7 mouse cellular contexts compared by ENCODE assay signal in genomic region chr1:72255854-72256175, GRCm38 (mm10). TPM values are rescaled to one million over a fixed set of nuclear protein-coding genes. Genes with fewer than 3 reads are reported as not detected.
DNase-seq lines count a peak whose midpoint lies in the region; ATAC-seq and TF ChIP-seq lines count a peak whose summit lies in the region.

No protein-coding gene starts in this region.

- 23% methylated on average over 11 of the region's 11 CpGs for WGBS in lung, postnatal 0 days
- WGBS in hindbrain, embryonic 10.5 days, result 43% methylated on average over 11 of the region's 11 CpGs
- WGBS in liver, embryonic 15.5 days (ENCODE audit: insufficient replicate concordance), result 40% methylated on average over 11 of the region's 11 CpGs

- ATAC-seq in lung, postnatal 0 days, result no peak
- ATAC-seq in liver, embryonic 15.5 days (ENCODE audit: insufficient read depth), result no peak

- peaks cover 2% of the 10 kb centered on the region; the same call in 1 of the 2 replicates for H3K4me1 ChIP-seq in lung, postnatal 0 days (ENCODE audit: insufficient read depth, low read depth, low read length)
- H3K4me1 ChIP-seq in hindbrain, embryonic 10.5 days (replicated peaks), result peaks cover 38% of the 10 kb centered on the region
- peaks cover 32% of the 10 kb centered on the region for H3K4me1 ChIP-seq in liver, embryonic 15.5 days (replicated peaks)

- TF ChIP-seq CTCF in lung, postnatal 0 days (IDR thresholded peaks at IDR 0.05), result no peak
- TF ChIP-seq CTCF in left cerebral cortex, adult 2 months (IDR thresholded peaks at IDR 0.05), result no peak

- TF ChIP-seq EP300 in lung, postnatal 0 days (IDR thresholded peaks at IDR 0.05), result no peak

- H3K27ac ChIP-seq in lung, postnatal 0 days (ENCODE audit: low read length), result 0 out of 2 replicates have a peak overlapping the region, but pooled peaks have one; percentile 80
- peak overlapping the region; percentile 81 for H3K27ac ChIP-seq in hindbrain, embryonic 10.5 days
- H3K27ac ChIP-seq in liver, embryonic 15.5 days (replicated peaks), result peak overlapping the region; percentile 84
- no peak overlapping the region for H3K27ac ChIP-seq in left cerebral cortex, adult 2 months

- no peaks in the 10 kb centered on the region for H3K9me3 ChIP-seq in lung, postnatal 0 days (ENCODE audit: low read length)
- H3K9me3 ChIP-seq in hindbrain, embryonic 10.5 days, result no peaks in the 10 kb centered on the region
- H3K9me3 ChIP-seq in liver, embryonic 15.5 days (replicated peaks), result no peaks in the 10 kb centered on the region

- intact Hi-C loops in left cerebral cortex, adult 2 months (cut with DNase I), result no loop called here

- no peak overlapping the region for H3K9ac ChIP-seq in lung, postnatal 0 days (replicated peaks; ENCODE audit: low read depth)
- peak overlapping the region; percentile 17; the same call in 1 of the 2 replicates for H3K9ac ChIP-seq in liver, embryonic 15.5 days

- H3K36me3 ChIP-seq in lung, postnatal 0 days (ENCODE audit: insufficient read depth, low read length), result no peaks in the 10 kb centered on the region
- H3K36me3 ChIP-seq in hindbrain, embryonic 10.5 days, result no peaks in the 10 kb centered on the region
- H3K36me3 ChIP-seq in liver, embryonic 15.5 days (replicated peaks), result 0 out of 2 replicates have a peak, but pooled peaks cover 3% of the 10 kb centered on the region

- peak overlapping the region; percentile 65; the same call in 1 of the 2 replicates for H3K4me2 ChIP-seq in lung, postnatal 0 days (replicated peaks; ENCODE audit: low read depth, low read length)
- peak overlapping the region; percentile 68 for H3K4me2 ChIP-seq in liver, embryonic 15.5 days

- DNase-seq in lung, postnatal 0 days (ENCODE audit: low spot score), result peak; percentile 41
- no peak for DNase-seq in lung, postnatal 36 days
- no peak for DNase-seq in hindbrain, embryonic 10.5 days (ENCODE audit: low spot score)
- DNase-seq in left cerebral cortex, adult 2 months (ENCODE audit: extremely low spot score in 1 of 2, low spot score in 2 of 2), result no peak
- no peak for DNase-seq in spleen, adult 12 weeks (ENCODE audit: low spot score)
- no peak for DNase-seq in gastrocnemius, postnatal 25 days

- no peaks in the 10 kb centered on the region for H3K27me3 ChIP-seq in lung, postnatal 0 days (replicated peaks; ENCODE audit: insufficient read depth, low read length)
- H3K27me3 ChIP-seq in hindbrain, embryonic 10.5 days (ENCODE audit: insufficient read depth, poor library complexity, severe bottlenecking), result no peaks in the 10 kb centered on the region
- H3K27me3 ChIP-seq in liver, embryonic 15.5 days, result no peaks in the 10 kb centered on the region

- H3K4me3 ChIP-seq in lung, postnatal 0 days (ENCODE audit: low read depth, low read length), result no peak overlapping the region
- peak overlapping the region; percentile 54 for H3K4me3 ChIP-seq in hindbrain, embryonic 10.5 days
- no peak overlapping the region for H3K4me3 ChIP-seq in liver, embryonic 15.5 days (replicated peaks)
- no peak overlapping the region for H3K4me3 ChIP-seq in left cerebral cortex, adult 2 months

RNA-seq across cellular contexts. Expression of gene Pecr, which starts 28.3 kb away (rescaled TPM):
- 11.1 and 12.0 TPM in 2 replicates for polyA plus RNA-seq in lung, postnatal 0 days (2015; fragmentation: Nextera tagmentation; extraction: Ambion mirVana)
- 21.2 and 22.8 TPM in 2 replicates for polyA plus RNA-seq in hindbrain, embryonic 10.5 days (2016; fragmentation: Nextera tagmentation; extraction: Ambion mirVana)
- polyA plus RNA-seq in liver, embryonic 15.5 days (2015; fragmentation: Nextera tagmentation; extraction: Ambion mirVana), result 66.1 and 71.5 TPM in 2 replicates
- 1 to 10 TPM; 4.8 to 5.6 TPM for total RNA-seq in left cerebral cortex, adult 2 months (2021)
- 10 to 100 TPM; 19.1 to 20.7 TPM for total RNA-seq in gastrocnemius, postnatal 25 days (2021)

RNA-seq across cellular contexts. Expression of gene Tmem169, which starts 28.4 kb away (rescaled TPM):
- 0.07 and 0.10 TPM in 2 replicates for polyA plus RNA-seq in lung, postnatal 0 days (2015; fragmentation: Nextera tagmentation; extraction: Ambion mirVana)
- 9.3 and 17.4 TPM in 2 replicates for polyA plus RNA-seq in hindbrain, embryonic 10.5 days (2016; fragmentation: Nextera tagmentation; extraction: Ambion mirVana)
- 0.79 and 0.96 TPM in 2 replicates for polyA plus RNA-seq in liver, embryonic 15.5 days (2015; fragmentation: Nextera tagmentation; extraction: Ambion mirVana)
- total RNA-seq in left cerebral cortex, adult 2 months (2021), result 10 to 100 TPM; 17.7 to 19.4 TPM
- not detected for total RNA-seq in gastrocnemius, postnatal 25 days (2021)

RNA-seq across cellular contexts. Expression of gene Mreg, which starts 43.7 kb away (rescaled TPM):
- polyA plus RNA-seq in lung, postnatal 0 days (2015; fragmentation: Nextera tagmentation; extraction: Ambion mirVana), result 0.57 and 0.98 TPM in 2 replicates
- 12.3 and 27.2 TPM in 2 replicates for polyA plus RNA-seq in hindbrain, embryonic 10.5 days (2016; fragmentation: Nextera tagmentation; extraction: Ambion mirVana)
- 7.6 and 8.1 TPM in 2 replicates for polyA plus RNA-seq in liver, embryonic 15.5 days (2015; fragmentation: Nextera tagmentation; extraction: Ambion mirVana)
- total RNA-seq in left cerebral cortex, adult 2 months (2021), result 1 to 10 TPM; 4.1 to 4.9 TPM
- 10 to 100 TPM; 39.6 to 50.5 TPM for total RNA-seq in gastrocnemius, postnatal 25 days (2021)

RNA-seq across cellular contexts. Expression of gene Xrcc5, which starts 51.4 kb away (rescaled TPM):
- 10.3 and 11.3 TPM in 2 replicates for polyA plus RNA-seq in lung, postnatal 0 days (2015; fragmentation: Nextera tagmentation; extraction: Ambion mirVana)
- 48.1 and 50.2 TPM in 2 replicates for polyA plus RNA-seq in hindbrain, embryonic 10.5 days (2016; fragmentation: Nextera tagmentation; extraction: Ambion mirVana)
- polyA plus RNA-seq in liver, embryonic 15.5 days (2015; fragmentation: Nextera tagmentation; extraction: Ambion mirVana), result 14.8 and 15.8 TPM in 2 replicates
- 10 to 100 TPM; 16.9 to 18.2 TPM for total RNA-seq in left cerebral cortex, adult 2 months (2021)
- total RNA-seq in gastrocnemius, postnatal 25 days (2021), result 10 to 100 TPM; 14.3 to 20.5 TPM
